Mouse (Mus musculus): ENCODE measurements at regions not wholly inside any gene's neighbourhood (a gene's known extent, or its start where the extent isn't known, plus 50 kb on each side); places are given as distances from the start of the nearest gene placed in this dataset.

GRCm38 (mm10) chr17:91388521-91388920 is 295.6 kb upstream of the Nrxn1 start:
- ATAC-seq (ENCODE audit: low FRiP score, low TSS enrichment) (no peak), DNase-seq (no peak)
- Histone ChIP-seq H3K27me3 (ENCODE audit: control insufficient read depth, insufficient read depth, low read length) (no peaks in the 10 kb centered on the region), H3K27ac (replicated peaks; ENCODE audit: low read depth, low read length) (no peak overlapping the region), H3K4me2 (ENCODE audit: low read length) (no peak overlapping the region), H3K9ac (replicated peaks; ENCODE audit: low read length) (no peak overlapping the region), H3K4me3 (replicated peaks; ENCODE audit: low read depth, low read length) (no peak overlapping the region), H3K36me3 (ENCODE audit: control insufficient read depth, insufficient read depth, low read length) (no peaks in the 10 kb centered on the region), H3K4me1 (ENCODE audit: control insufficient read depth, insufficient read depth, low read length) (no peaks in the 10 kb centered on the region), H3K9me3 (ENCODE audit: control insufficient read depth, low read length) (no peaks in the 10 kb centered on the region)
- WGBS = 95% methylated on average over 3 of the region's 3 CpGs

DNA sequence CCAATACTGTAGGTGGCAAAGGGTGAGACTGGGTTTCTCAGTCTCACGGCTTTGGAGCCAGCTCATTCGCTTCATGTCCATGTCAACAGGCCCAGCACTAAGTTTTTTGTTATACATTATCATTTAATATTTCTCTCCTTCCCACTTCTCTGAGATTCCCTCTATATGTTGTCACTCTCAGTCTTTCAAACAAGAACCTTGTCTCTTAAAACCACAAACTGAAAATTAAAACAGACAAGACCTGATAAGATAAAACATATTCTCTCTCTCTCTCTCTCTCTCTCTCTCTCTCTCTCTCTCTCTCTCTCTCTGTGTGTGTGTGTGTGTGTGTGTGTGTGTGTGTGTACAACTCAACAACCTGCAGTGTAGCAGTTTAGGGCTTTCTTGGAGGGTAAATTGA is 295.2 kb upstream of the Nrxn1 start:
- no peak for ATAC-seq (ENCODE audit: low FRiP score, low TSS enrichment)
- Histone ChIP-seq H3K4me3 (replicated peaks; ENCODE audit: low read depth, low read length) (no peak overlapping the region), H3K4me1 (ENCODE audit: control insufficient read depth, insufficient read depth, low read length) (no peaks in the 10 kb centered on the region), H3K9me3 (ENCODE audit: control insufficient read depth, low read length) (no peaks in the 10 kb centered on the region), H3K9ac (replicated peaks; ENCODE audit: low read length) (no peak overlapping the region), H3K4me2 (ENCODE audit: low read length) (no peak overlapping the region), H3K27ac (replicated peaks; ENCODE audit: low read depth, low read length) (no peak overlapping the region), H3K36me3 (ENCODE audit: control insufficient read depth, insufficient read depth, low read length) (no peaks in the 10 kb centered on the region), H3K27me3 (ENCODE audit: control insufficient read depth, insufficient read depth, low read length) (no peaks in the 10 kb centered on the region)
- DNase-seq = no peak
- 94% methylated on average over 2 of the region's 2 CpGs for whole genome bisulfite sequencing

DNA sequence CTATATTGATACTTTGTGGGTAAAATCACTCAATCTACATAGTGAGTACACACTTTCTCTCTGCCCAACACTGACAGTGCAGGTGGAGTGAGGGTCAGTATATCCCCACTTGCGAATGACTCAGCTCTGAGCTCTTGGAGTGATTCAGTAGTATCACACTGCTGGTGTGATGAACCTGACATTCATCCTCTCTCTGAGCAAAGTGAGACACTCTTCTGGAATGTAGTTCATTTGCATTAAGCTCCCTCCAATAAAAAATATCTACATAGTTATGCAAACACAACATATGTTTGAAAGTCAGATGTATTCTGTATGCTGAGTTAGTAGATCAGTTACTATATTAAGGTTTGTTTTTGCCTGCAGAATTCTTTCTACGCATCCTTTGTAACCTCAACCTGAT is 293.1 kb upstream of the Nrxn1 start:
- no peaks in the 10 kb centered on the region for H3K36me3 ChIP-seq (ENCODE audit: control insufficient read depth, insufficient read depth, low read length)
- 91% methylated on average over 2 of the region's 2 CpGs for WGBS
- ATAC-seq (ENCODE audit: low FRiP score, low TSS enrichment) = no peak

GRCm38 (mm10) chr17:91368156-91368555 is 275.3 kb upstream of the Nrxn1 start:
- no peak overlapping the region for H3K27ac ChIP-seq (replicated peaks; ENCODE audit: low read depth, low read length)
- no peaks in the 10 kb centered on the region for H3K9me3 ChIP-seq (ENCODE audit: control insufficient read depth, low read length)
- no peak for ATAC-seq (ENCODE audit: low FRiP score, low TSS enrichment)
- no peak overlapping the region for H3K4me3 ChIP-seq (replicated peaks; ENCODE audit: low read depth, low read length)
- no peaks in the 10 kb centered on the region for H3K27me3 ChIP-seq (ENCODE audit: control insufficient read depth, insufficient read depth, low read length)
- H3K4me2 ChIP-seq (ENCODE audit: low read length) = no peak overlapping the region
- no peak for DNase-seq
- 88% methylated on average over 2 of the region's 2 CpGs for WGBS
- H3K9ac ChIP-seq (replicated peaks; ENCODE audit: low read length) = no peak overlapping the region
- H3K4me1 ChIP-seq (ENCODE audit: control insufficient read depth, insufficient read depth, low read length) = no peaks in the 10 kb centered on the region
- no peaks in the 10 kb centered on the region for H3K36me3 ChIP-seq (ENCODE audit: control insufficient read depth, insufficient read depth, low read length)

More for the DNA sequence above, 293.1 kb upstream of the Nrxn1 start:
- Histone ChIP-seq H3K4me2 (ENCODE audit: low read length) (no peak overlapping the region), H3K27me3 (ENCODE audit: control insufficient read depth, insufficient read depth, low read length) (no peaks in the 10 kb centered on the region), H3K9me3 (ENCODE audit: control insufficient read depth, low read length) (no peaks in the 10 kb centered on the region), H3K27ac (replicated peaks; ENCODE audit: low read depth, low read length) (no peak overlapping the region), H3K4me1 (ENCODE audit: control insufficient read depth, insufficient read depth, low read length) (no peaks in the 10 kb centered on the region), H3K4me3 (replicated peaks; ENCODE audit: low read depth, low read length) (no peak overlapping the region), H3K9ac (replicated peaks; ENCODE audit: low read length) (no peak overlapping the region)
- DNase-seq = no peak

GRCm38 (mm10) chr17:91361261-91361660 is 268.4 kb upstream of the Nrxn1 start:
- H3K9me3 ChIP-seq (ENCODE audit: control insufficient read depth, low read length) = no peaks in the 10 kb centered on the region
- no peaks in the 10 kb centered on the region for H3K27me3 ChIP-seq (ENCODE audit: control insufficient read depth, insufficient read depth, low read length)
- no peak for DNase-seq
- no peak overlapping the region for H3K4me2 ChIP-seq (ENCODE audit: low read length)
- no peak overlapping the region for H3K27ac ChIP-seq (replicated peaks; ENCODE audit: low read depth, low read length)
- H3K9ac ChIP-seq (replicated peaks; ENCODE audit: low read length) = no peak overlapping the region
- H3K4me3 ChIP-seq (replicated peaks; ENCODE audit: low read depth, low read length) = no peak overlapping the region
- no peaks in the 10 kb centered on the region for H3K4me1 ChIP-seq (ENCODE audit: control insufficient read depth, insufficient read depth, low read length)
- 67% methylated on average over 1 of the region's 1 CpGs for WGBS
- no peaks in the 10 kb centered on the region for H3K36me3 ChIP-seq (ENCODE audit: control insufficient read depth, insufficient read depth, low read length)
- no peak for ATAC-seq (ENCODE audit: low FRiP score, low TSS enrichment)

- Histone ChIP-seq H3K4me3 (replicated peaks; ENCODE audit: low read depth, low read length) (no peak overlapping the region), H3K27me3 (ENCODE audit: control insufficient read depth, insufficient read depth, low read length) (no peaks in the 10 kb centered on the region), H3K4me1 (ENCODE audit: control insufficient read depth, insufficient read depth, low read length) (no peaks in the 10 kb centered on the region), H3K36me3 (ENCODE audit: control insufficient read depth, insufficient read depth, low read length) (no peaks in the 10 kb centered on the region), H3K9me3 (ENCODE audit: control insufficient read depth, low read length) (no peaks in the 10 kb centered on the region), H3K9ac (replicated peaks; ENCODE audit: low read length) (no peak overlapping the region), H3K4me2 (ENCODE audit: low read length) (no peak overlapping the region), H3K27ac (replicated peaks; ENCODE audit: low read depth, low read length) (no peak overlapping the region)
- ATAC-seq (ENCODE audit: low FRiP score, low TSS enrichment) = no peak
- no peak for DNase-seq
- WGBS = 85% methylated on average over 2 of the region's 2 CpGs
Measured at GRCm38 (mm10) chr17:91352107-91352506, 259.2 kb upstream of the Nrxn1 start.

- DNase-seq = no peak
- Histone ChIP-seq H3K9ac (replicated peaks; ENCODE audit: low read length) (no peak overlapping the region), H3K4me2 (ENCODE audit: low read length) (no peak overlapping the region), H3K36me3 (ENCODE audit: control insufficient read depth, insufficient read depth, low read length) (no peaks in the 10 kb centered on the region), H3K27ac (replicated peaks; ENCODE audit: low read depth, low read length) (no peak overlapping the region), H3K4me3 (replicated peaks; ENCODE audit: low read depth, low read length) (no peak overlapping the region), H3K4me1 (ENCODE audit: control insufficient read depth, insufficient read depth, low read length) (no peaks in the 10 kb centered on the region), H3K27me3 (ENCODE audit: control insufficient read depth, insufficient read depth, low read length) (no peaks in the 10 kb centered on the region), H3K9me3 (ENCODE audit: control insufficient read depth, low read length) (no peaks in the 10 kb centered on the region)
- ATAC-seq (ENCODE audit: low FRiP score, low TSS enrichment) = no peak
- 96% methylated on average over 1 of the region's 1 CpGs for WGBS
Measured at GRCm38 (mm10) chr17:91336882-91337281, 244.0 kb upstream of the Nrxn1 start.

- no peaks in the 10 kb centered on the region for H3K36me3 ChIP-seq (ENCODE audit: control insufficient read depth, insufficient read depth, low read length)
- no peak overlapping the region for H3K4me3 ChIP-seq (replicated peaks; ENCODE audit: low read depth, low read length)
- no peak overlapping the region for H3K27ac ChIP-seq (replicated peaks; ENCODE audit: low read depth, low read length)
- WGBS = 94% methylated on average over 4 of the region's 4 CpGs
- no peak overlapping the region for H3K9ac ChIP-seq (replicated peaks; ENCODE audit: low read length)
- H3K27me3 ChIP-seq (ENCODE audit: control insufficient read depth, insufficient read depth, low read length) = no peaks in the 10 kb centered on the region
- ATAC-seq (ENCODE audit: low FRiP score, low TSS enrichment) (no peak), DNase-seq (no peak)
- H3K4me1 ChIP-seq (ENCODE audit: control insufficient read depth, insufficient read depth, low read length) = no peaks in the 10 kb centered on the region
- no peaks in the 10 kb centered on the region for H3K9me3 ChIP-seq (ENCODE audit: control insufficient read depth, low read length)
- no peak overlapping the region for H3K4me2 ChIP-seq (ENCODE audit: low read length)
Measured at GRCm38 (mm10) chr17:91333790-91334189, 240.9 kb upstream of the Nrxn1 start.

DNA sequence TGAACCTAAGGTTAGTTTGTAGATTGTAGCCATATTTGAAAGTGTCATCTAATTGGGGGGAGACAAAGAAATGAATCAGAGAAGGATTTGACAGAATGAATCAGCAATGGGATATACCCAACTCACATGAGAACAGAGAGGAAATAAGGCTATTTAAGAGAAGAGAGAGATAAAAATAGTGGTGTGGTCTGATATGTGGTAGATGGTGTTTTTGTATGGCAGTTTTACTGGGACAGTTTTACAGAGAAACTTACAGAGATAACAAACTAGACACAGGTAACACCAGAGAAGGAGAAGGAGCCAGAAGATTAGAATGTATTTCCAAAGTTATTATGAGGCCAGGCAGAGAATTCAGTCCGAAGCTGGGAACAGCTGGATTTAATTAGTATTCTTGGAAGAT is 240.3 kb upstream of the Nrxn1 start:
- Histone ChIP-seq H3K4me3 (replicated peaks; ENCODE audit: low read depth, low read length) (no peak overlapping the region), H3K36me3 (ENCODE audit: control insufficient read depth, insufficient read depth, low read length) (no peaks in the 10 kb centered on the region), H3K4me1 (ENCODE audit: control insufficient read depth, insufficient read depth, low read length) (no peaks in the 10 kb centered on the region), H3K4me2 (ENCODE audit: low read length) (no peak overlapping the region), H3K27ac (replicated peaks; ENCODE audit: low read depth, low read length) (no peak overlapping the region), H3K27me3 (ENCODE audit: control insufficient read depth, insufficient read depth, low read length) (no peaks in the 10 kb centered on the region), H3K9ac (replicated peaks; ENCODE audit: low read length) (no peak overlapping the region), H3K9me3 (ENCODE audit: control insufficient read depth, low read length) (no peaks in the 10 kb centered on the region)
- ATAC-seq (ENCODE audit: low FRiP score, low TSS enrichment) (no peak), DNase-seq (no peak)
- 88% methylated on average over 1 of the region's 1 CpGs for WGBS
